Mouse (Mus musculus) layer of hippocampus, postnatal 10 days (tissue): ENCODE data around the gene Slamf8. TPM values are rescaled to one million over a fixed set of nuclear protein-coding genes. Genes with fewer than 3 reads are reported as not detected.

ENCODE experiments used
- DNase-seq, 2 experiments: peaks; one replicate each; pipeline ENCODE4 v3.0.0; 2021; ENCODE audit warnings: low spot score in 2 of 2
- long read RNA-seq: library from polyadenylated mRNA; stranded (forward); transcript quantifications from one replicate; pipeline ENCODE4 v2.0.0, GENCODE M21; 2023
- total RNA-seq, 2 experiments: library from RNA; stranded (reverse); gene quantifications; 2 replicates each; pipeline ENCODE4 v1.2.3; 2021

Slamf8 gene
- total RNA-seq, result not detected
- long read RNA-seq, result 0 reads

DNA sequence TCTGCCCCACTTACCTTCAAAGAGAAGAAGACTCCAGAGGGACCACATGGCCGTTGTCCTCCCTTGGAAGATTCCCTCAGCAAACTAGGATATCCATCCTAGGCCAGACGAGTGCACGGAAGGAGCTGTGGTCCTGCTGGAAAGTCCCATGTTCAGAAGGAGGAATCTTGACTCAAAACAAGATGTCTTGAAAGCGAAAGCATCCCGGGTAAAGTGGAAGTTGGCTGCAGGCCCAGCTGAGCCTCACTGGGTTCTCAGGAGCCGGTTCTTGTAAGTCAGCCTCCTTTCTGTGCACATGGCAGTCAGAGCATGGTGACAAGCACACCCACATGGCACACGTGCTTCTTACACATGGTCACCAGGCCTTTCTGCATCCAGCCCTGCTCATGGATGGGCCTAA is at the start of gene Slamf8:
Gene Slamf8, minus strand, starts transcription at position 184 of the 400 bp plus-strand sequence.
- DNase-seq, result no peak

DNA sequence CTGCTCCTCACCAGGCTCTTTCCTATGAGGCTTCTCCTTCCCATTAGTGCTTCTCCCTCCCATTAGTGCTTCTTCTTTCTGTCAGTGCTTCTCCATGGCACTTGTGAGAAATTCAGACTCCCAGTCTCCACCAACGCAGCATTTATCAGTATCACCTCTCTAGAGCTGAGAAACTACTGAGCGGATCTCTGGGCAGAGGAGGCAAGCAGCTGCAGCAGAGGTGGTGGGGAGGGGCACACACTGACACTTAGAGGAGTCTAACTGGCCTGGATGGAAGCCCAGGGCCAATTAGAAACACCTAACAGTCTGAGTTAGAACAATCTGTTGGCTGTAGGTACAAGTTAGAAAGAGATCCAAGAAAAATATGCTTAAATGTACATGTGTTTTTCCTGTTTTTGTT is 48.4 kb upstream of the Slamf8 start:
- no peak for DNase-seq

DNA sequence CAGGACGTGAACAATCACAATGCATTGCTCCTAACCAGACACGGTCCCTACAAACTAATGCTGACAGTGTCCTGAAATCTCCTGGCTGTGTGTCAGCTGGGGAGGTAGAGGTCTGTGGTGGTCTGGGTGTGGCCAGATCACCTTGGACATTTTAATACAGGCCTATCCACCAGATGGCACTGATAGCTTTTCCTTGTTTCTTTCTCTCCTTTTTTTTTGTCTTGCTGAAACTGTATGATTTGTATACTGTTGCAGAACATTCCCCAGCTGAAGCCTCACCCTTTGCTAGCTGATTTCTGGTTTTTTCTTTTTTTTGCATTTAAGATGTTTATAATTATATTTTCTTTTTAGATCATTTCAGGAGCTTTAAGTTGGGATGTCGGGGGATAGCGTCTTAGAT is 47.4 kb upstream of the Slamf8 start:
- DNase-seq, result no peak

DNA sequence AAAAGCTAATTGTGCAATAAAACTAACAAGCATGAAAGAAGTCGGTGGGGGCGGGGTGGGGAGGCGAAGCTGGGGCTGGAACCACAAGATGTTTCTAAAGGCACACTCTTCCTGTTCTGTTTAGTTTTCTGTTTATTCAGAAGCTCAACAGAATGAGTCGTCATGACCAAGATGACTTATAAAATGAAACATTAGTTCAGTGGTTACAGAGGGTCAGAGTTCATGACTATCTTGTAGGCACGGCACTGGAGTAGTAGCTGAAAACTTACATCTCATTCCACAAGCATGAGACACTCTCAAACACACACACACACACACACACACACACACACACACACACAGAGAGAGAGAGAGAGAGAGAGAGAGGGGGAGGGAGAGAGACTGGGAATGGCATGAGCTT is 45.9 kb upstream of the Slamf8 start:
- DNase-seq, result no peak

DNA sequence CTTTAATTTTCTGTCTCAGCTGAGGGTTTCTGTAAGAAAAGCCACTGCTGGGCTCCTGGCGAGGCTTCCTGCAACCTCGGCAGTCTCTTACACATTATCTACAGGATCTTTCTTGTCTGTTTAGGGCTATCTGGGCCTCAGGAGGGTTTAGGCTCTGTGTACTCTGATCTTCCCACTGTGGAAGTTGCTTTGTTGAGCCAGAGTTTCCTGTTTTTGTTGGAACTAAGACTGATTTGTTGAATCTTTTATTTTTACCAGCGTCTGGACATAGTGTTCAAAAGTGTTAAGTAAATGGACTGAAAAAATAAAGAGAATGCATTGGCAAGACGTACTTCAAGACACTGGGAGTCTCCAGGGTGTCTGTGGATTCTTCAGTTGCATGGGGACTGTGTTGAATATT is 44.9 kb upstream of the Slamf8 start:
- DNase-seq, result no peak

DNA sequence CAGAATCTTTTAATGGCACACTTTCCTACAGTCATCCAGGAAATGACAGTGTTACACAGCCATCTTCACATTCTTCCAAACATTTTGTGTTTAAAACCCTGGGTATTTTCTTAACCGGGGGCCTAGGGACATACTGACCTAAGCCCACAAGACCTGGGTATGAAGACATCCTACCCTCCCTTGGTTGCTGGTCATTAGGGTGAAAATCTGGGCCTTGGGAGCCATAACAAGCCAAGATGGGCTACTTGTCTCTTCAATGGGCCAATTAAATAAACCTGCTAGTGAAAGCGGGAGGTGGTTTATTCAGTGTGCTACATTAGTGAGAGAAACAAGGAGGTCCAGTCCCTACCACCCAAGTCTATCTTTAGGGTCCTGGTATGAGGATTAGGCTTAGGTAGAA is 43.8 kb upstream of the Slamf8 start:
- no peak for DNase-seq

DNA sequence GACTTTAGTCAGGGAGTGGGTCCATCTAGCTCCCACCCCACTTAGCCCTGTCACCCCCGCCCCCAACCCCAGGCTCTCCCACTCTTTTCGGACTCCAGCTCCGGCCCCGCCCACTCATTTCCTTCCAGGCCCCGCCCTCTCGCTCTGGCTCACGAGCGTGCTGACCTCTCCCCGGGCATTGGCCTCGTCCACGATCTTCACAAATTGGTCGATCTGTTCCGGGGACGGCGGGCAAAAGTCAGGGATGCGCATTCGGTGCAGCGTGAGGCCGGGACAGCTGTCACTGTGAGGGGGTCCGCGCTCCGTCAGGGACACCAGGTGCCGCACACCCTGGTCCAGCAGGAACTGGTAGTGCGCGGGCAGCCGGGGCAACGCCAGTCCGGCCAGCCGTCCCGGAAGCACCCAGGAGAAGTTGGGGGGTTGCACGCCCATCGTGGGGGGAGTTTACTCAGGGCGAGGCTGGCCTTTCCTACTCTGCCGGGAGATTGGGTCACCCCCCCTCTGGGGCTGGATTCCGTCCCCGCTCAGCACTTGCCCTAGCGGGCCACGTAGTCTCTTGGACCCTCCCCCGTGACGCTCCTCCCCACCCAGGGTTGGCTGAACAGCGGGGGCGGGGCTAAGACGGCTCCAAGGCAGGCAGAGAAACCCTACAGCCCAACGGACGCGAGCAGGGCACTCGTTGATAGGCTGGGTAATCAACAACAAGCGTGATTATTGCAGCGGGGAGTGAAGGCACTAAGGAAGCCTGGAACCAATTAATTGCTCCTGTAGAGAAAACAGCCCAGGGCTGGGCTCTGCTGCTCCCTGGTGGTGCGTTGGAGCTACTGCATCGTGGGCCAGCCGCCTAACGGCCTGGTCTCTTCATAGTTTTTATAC is 42.3 kb upstream of the Slamf8 start, which contains the start of gene Dusp23:
Gene Dusp23, minus strand, starts transcription at position 512 of the 876 bp plus-strand sequence.
- peak; percentile 87 to 95 for DNase-seq

DNA sequence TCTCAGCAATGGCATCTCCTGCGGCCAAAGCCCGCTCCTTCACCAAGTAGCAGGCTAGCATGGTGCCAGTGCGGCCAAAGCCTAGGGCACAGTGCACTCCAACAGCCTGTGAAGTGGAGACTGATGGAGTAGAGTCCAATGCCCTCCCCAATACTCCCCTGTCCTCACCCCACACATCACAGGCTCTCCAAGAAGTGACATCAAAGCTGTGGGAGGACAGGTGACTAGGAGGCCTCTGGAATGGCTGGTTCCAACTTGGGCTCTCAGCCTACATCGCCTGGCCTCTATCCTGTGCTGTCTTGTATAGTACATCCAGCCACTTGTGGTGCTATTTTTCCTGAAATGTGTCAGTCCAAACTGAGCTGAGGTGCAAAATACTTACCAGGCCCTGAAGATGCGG is 41.4 kb upstream of the Slamf8 start:
- DNase-seq, result no peak

DNA sequence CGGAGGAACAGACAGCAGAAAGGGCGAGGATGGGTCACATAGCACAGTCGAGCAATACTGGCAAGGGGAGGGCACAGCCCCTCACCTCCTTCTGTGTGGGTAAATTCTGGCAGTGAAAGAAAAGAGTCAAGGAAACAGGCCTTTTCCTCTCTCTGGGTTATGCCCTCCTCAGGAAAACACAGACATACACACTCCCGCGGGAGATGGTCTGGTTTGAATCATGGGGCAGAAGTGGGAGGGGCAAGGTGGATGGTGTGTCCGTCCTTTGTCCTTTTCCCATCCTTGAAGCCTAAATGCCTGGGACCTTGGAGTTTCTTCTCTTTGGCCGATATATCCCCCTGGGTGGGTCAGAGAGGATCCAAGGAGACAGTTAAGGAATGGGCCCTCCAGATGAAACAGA is 39.5 kb upstream of the Slamf8 start:
- DNase-seq, result no peak

DNA sequence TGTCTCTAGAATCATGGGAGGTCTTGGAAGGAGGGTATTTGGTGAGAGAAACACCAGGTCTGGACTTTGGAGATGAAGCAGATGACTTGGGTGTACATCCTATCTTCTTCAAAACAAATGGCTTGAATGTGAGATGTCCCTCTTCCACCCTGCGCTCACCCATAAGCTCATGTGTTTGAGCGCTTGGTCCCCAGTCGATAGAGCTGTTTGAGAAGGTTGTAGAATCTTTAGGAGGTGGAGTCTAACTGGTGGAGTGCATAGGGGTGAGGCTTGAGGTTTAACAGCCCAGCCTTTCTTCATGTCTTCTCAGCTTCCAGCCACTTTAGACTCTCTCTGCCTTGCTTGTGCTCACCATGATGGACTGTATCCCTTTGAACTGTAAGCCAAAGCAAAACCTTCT is 35.9 kb upstream of the Slamf8 start:
- DNase-seq, result no peak

DNA sequence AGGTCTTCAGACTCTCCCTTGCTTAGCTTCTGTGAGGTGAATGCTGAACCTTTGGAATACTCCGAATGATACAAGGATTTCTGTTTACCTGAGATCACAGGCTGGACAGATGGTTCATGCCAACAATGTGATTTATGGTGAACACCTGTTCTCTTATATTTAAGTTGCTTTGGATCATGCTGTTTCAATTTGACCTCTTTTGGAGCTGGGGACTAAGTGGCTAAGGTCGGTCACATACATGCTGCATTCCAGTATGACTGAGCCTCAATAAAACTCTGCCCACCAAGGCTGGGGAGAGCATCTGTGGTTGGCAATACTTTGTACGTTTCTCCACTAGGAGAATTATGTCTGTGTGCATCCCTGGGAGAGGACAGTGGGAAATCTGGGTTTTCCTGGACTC is 33.7 kb upstream of the Slamf8 start:
- no peak for DNase-seq

DNA sequence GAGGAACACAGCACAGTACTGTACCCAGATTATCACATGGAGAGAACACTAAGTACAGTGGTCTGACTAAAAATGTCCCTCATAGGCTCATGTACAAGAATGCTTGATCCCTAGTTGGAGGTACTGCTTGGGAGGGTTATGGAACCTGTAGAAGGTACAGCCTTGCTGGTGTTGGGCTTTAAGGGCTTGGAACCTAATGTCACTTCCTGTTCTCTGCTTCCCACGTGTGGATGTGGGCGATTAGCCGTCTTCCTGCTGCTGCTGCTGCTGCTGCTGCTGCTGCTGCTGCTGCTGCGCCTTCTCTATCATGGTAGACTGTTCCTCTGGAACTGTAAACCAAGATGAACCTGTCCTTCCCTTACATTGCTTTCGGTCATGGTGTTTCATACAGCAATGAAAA is 33.2 kb upstream of the Slamf8 start:
- no peak for DNase-seq

DNA sequence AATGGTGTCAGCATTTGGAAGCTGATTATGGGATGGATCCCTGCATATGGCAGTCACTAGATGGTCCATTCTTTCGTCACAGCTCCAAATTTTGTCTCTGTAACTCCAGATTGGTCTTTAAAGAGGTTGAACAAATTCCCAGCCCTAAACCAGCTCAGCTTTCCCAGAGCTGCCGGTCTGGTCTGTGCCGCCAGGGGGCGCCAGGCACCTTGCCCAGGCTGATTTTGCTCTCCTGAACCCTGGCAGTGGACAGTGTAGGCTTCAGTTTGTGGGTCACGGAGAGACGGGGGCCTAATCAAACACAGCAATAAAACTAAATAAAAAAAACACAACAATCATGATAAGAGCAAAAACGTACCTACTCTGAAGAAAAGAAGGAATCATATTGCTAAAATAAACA is 28.9 kb upstream of the Slamf8 start:
- peak; percentile 63 to 71 for DNase-seq

DNA sequence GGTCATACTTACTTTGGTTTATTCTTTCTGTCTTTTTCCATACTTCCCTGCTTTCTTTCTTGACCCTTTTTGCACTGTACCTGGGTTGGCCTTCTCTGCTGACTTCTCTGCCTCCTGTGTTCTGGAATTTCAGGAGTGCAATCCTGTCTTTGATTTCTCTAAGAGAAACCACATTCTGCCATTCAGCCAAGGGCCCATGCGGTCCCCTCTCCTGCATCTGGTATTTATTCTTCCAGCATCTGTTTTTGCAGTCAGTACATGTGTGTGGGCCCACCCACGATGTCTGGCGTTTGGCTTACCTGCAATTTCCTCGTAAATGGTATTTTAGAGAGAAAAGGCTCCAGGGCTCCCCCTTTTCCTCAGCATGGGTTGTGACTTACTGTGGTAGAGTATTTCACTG is 27.8 kb upstream of the Slamf8 start:
- DNase-seq, result no peak

DNA sequence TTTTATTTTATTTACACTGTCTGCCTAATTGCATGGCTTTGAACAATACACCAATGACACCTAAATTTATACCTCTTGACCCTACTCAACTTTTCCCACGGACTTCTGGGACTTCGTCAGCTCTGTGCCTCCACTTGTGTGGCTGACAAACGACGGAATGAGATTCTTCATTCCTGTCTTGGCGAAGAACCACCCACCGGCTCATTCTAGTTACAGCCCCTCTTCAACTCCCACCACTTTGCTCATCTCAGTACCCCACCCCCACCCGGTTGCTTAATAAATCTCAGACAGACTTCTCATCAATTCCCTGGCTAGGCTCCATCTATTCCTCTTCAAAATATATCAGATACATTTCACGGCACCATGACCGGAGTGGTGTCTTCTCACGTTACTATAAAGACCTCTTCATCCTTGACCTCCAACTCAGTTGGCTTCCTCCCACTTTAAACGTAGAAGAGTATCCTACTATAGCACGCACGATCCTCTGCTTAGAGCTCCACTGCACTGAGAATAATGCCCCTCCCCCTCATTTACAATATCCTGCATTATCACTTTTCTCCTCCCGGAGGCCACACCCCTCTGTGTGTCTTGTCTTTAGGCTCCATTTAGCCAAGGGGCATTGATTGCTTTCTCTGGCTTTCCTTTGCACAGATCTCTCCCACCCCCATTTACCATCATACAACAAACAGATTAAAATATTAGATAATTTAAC is 27.2 kb upstream of the Slamf8 start:
- DNase-seq, result no peak

DNA sequence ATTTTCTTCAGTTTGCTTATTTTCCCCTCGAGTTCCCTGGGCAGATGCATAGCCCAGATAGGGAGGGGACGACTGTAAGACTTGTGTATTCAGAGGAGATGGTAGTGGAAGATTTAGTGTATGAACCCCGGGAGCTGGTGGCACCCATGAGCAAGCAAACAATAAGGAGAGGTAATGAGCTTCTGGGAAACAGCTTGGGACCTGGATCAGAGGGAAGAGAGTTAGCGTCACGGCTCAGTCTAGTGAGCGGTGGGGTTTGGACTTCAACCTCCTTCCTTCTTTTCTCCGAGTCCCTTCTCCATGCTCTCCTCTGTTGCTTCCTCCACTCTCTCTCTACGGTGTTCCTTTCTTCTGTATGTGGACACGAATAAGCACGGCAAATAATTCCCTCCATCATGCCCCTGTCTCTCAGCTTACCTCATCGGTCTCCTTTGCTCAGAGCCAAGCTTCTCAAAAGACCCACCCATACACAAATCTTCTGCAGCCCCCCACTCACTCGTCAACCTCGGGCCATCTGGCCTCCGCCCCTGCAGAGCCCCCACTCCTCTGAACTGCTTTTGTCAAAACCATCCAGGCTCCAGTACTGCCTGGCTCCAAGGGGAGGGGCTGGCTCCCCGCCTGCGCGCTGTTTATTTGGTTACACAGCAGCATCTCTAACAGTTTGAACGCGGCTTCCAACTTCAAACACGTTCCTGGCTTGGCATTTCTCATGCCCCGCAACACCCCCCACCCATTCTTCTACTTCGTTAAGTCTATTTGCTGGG is 26.4 kb upstream of the Slamf8 start:
- DNase-seq, result peak; percentile 48 to 67

DNA sequence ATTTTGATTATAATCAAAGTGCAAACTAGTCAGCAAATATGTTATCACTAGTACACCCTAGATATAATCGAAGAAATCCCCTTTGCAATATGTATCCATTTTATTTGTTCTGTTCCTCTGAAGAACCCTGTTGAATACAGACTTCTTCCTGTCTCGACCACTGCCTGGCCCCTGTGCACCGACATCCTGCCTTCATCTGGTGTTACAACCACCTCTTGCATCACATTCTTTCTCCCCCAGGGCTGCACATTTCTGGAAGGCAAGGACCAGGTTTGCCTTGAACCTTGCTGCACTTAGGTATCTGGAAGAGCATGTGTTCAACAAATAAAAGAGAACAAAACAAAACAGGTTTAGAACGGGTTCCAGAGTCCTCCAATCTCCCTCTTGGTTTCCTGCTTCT is 25.0 kb upstream of the Slamf8 start:
- DNase-seq, result no peak

DNA sequence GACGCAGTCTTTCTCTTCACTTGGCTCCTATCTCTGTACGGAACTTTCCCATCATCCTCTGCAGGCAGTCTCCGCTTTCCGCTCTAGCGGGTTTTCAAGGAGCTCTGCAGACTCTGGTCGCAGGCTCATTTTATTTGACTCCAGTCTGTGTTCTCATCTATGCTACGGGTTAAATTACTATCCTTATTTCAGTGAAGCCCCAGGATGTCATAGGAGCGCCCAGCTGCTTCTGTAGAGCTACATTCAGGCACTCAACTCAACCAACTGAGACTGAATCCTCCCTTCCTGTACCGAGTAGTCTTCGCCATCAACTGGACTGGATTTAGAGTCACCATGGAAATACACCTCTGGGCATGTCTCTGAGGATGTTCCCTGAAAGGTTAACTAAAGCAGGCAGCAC is 24.3 kb upstream of the Slamf8 start:
- no peak for DNase-seq

DNA sequence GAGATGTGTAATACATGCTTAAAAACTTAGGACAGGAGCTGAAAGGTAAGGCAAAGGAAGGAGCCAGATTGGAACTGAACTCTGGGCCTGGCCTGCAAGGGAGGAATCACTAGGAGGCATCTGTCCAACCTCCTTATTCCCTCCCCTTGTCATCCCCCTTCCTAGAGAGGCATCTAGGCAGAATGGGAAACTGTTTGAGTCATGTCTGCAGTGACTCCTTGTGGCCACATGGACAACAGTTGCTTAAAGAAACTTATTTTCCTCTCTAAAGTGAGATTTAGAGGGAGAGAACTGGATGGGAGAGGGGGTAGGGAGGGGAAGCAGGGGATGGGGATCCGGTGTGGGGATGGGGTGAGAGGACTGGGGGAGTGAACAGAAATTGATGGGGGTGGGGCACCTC is 22.4 kb upstream of the Slamf8 start:
- no peak for DNase-seq

DNA sequence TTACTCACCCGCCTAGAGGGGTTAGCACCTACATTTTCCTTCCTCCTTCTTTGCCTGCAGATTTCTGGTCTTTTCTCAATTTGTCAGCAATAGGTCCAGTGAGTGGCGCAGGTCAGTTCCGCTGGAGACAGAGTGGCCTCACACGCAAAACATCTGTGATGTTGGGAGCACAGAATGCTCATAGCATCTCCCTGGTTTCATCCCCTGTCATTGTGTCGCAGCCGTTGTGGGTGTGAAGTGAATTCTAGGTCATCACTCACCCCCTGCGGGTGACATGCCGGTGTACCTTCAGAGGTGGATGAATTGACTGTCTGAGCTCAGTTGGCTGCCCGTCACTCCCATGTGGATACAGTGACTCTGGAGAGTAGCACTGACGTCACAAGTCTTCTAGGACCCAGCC is 20.9 kb upstream of the Slamf8 start:
- DNase-seq, result no peak

DNA sequence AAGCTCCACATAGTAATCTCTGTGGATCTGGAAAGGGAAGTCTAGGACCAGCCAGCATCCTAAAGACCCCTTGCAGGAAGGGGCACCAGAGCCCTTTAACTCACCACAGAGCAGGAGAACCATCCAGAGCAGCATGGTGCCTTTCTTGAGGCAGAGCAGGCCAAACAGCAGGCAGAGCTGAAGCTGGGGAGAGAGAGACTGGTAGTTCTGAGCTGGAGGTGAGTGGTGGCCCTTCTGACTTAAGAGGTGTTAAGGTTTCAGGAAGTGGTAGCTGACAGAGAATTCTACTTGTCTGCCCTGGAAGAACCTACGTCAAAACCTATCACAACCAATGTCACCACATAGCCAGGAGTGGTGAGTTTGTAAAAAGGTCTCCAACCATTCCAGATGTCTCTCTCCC is 12.0 kb upstream of the Slamf8 start, which contains the start of gene Fcrl6:
Gene Fcrl6, minus strand, starts transcription at position 226 of the 400 bp plus-strand sequence.
- no peak for DNase-seq

DNA sequence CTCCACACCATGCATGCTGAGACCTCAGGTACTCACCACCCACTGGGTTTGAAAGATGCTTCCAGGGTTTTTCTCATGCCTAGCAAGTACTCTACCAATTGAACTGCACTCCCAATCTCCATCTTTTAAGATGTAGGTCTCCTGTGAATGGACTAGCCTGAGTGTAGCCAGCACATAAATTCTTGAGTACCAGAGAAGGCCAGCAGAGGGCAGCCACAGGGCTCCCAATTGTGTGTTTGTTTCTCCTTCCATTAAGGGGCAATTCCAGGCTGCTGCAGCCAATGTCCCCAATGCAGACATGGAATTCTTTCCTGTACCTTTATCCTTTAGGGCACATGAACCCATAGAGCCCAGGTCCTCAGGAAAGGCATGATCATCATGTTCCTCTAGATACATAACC is 4.1 kb upstream of the Slamf8 start:
- DNase-seq, result peak; percentile 64 to 73
